Mouse (Mus musculus): ENCODE measurements around the gene Rad9a. TPM values are rescaled to one million over a fixed set of nuclear protein-coding genes. Genes with fewer than 3 reads are reported as not detected.

Rad9a gene
- 10 to 100 TPM; 65.9 to 73.4 TPM for total RNA-seq (2023)

DNA sequence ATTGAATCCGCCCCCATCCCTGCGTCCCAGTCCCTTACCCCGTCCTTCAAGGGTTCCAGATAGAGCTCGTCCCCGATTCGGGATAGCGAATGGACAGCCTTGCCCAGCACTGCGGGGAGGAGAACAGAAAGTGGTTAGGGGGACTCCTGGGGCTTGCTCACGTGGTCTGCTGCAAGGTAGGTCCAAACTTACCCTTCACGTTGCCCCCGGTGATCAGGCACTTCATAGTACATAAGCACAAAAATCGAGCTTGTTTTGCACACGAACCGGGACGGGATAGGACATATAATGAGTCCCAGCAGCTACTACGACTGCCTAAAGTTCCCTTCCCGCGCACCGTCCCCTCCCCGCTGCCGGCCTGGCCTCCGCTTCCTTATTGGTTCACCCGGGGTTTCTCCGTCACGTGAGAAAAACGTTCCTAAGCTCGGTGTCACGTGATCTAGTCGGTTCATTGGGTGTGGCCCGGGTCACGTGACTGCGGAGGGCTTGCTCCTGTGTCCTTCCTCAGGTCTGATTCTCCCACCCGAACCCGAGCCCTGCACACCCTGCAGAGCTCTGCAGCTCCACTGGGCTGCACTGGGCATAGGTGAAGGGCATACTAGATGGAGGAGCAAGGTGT, at the start of gene Rad9a:
Gene Rad9a (minus strand): TSS at position 372 of the 619 bp plus-strand sequence.

DNA sequence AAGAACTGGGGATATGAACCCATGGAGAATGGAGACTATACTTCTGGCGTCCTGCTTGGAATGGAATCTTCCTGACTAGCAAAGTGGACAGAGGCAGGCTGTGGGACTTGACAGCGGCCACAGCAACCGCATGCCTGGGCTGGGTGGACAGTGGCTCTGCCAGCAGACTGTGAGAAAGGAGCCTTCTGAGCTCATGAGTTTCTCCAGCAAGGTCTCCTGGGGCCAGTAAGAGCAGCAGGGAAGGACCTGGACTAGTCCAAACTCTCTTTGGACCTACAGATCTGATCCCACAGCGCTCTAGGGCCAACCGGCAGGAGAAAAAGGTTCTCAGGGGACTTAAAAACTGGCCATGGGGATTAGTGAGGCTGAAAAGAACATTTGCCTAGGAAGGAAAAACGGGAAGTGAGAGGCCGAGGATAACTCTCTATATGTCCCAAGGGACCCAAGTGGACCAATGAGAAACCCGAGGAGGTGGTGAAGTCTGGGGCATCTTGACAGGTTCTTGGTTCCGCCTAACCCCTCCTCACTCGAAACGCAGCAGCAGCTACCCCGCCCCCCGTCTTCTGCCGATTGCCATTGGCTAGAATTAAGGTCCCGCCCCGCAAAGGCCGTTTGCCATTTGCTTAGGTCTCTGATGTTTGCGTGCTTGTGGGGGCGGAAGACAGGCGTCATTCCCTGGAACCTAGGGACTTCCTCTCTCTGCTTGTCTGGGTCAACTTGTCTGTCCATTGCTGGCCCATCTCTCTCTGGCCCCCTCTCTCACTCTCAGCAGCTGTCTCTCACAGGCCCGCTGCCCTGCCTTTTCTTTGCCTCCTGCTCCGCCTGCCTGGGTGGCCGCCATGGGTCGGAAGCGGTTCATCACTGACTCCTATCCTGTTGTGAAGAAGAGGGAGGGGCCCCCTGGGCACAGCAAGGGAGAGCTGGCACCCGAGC, 30.1 kb upstream of the Rad9a start, which contains the start of gene Pold4:
Gene Pold4 (plus strand): TSS at position 647 of the 933 bp plus-strand sequence.

GRCm38 (mm10) chr19:4214071-4214770, 12.8 kb upstream of the Rad9a start, which contains the start of the genes Clcf1 and AC109138.7:
TSS of gene Clcf1 (plus strand) at chr19:4214238.
TSS of gene AC109138.7 (plus strand) at chr19:4214357.

DNA sequence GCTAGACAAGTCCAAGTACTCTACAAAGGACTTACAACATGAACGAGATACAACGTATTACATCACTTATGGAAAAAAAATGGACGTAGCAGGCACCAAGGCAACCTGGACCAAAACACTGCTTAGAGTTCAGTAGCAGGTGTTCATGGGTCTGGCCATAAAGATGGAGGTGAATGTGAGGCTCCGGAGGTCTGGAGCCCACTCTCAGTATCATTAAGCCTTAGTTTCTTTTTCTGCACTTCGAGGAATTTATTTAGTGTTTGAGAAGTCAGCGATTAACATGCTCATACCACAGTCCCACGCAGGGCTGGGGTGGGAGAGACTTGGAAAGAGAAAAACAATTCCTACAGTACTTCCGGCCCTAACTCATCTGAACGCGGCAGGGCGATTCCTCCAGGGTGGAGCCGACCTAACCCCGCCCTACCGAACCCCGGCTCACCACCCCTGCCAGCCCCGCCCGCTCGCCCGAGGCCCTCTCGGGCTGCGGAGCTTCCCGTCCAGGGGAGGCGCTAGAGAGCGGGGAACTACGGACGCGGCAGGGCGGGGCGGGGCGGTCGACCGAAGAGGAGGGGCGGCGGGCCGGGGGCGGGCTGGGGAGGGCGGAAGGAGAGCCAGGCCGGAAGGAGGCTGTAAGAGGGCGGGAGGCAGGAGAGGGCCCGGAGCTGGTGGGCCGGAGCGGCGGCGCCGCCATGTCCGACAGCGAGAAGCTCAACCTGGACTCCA, 9.8 kb downstream of the Rad9a start, which contains the start of gene Ppp1ca:
Gene Ppp1ca (plus strand): TSS at position 538 of the 723 bp plus-strand sequence.

GRCm38 (mm10) chr19:4190831-4191334, 10.6 kb downstream of the Rad9a start, which contains the start of gene Tbc1d10c:
TSS of gene Tbc1d10c (minus strand) at chr19:4191284.

GRCm38 (mm10) chr19:4175368-4175947, 26.0 kb downstream of the Rad9a start, which contains the start of gene Carns1:
TSS of gene Carns1 (minus strand) at chr19:4175479.

DNA sequence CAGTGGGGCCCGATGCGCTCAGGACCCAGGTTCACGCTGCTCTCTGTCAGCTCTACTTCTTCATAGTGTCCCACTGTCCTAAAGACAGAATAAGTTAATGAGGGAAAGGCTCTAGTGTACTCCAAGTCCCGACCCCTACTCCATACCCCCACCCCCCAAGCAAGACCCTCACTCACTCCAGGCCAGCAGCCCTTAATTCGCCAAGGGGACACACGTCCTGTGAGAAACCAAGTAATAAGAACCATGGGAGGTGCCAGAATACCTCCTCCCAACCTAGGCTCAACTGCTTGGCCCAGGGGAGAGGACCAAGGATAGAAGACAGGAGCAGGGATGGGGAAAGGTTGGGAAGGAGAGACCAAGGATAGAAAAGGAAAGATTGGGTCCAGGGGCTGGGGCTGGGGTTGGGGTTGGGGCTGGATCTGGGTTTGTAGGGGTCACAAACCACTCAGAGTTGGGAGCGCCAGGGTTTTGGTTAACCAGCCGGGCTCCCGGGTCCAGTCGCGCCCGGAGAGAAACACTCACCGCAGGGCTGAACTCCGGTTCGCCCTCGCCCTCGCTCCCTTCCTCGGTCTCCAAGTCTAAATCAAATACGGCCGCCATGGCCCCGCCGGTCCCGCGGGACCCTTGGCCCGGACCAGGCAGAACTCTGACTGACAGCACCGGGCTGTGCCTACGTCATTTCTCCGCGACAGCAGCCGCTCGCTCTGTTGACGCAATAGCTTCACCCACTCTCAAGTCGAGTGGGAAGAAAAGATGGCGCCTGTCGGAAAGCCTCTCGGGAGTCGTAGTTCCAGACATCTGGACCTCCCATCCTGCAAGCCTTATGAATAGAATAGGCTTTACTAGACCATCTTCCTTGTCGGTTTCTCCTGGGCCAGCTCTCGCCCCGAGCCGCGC, 38.6 kb downstream of the Rad9a start, which contains the start of gene Rps6kb2:
Gene Rps6kb2 (minus strand): TSS at position 709 of the 897 bp plus-strand sequence.

GRCm38 (mm10) chr19:4153232-4153654, 48.2 kb downstream of the Rad9a start, which contains the start of gene Ptprcap:
TSS of gene Ptprcap (plus strand) at chr19:4153604.

GRCm38 (mm10) chr19:4148491-4148806, 53.0 kb downstream of the Rad9a start, which contains the start of gene Coro1b:
TSS of gene Coro1b (plus strand) at chr19:4148619.

Other genes with a start within 250 kb of the Rad9a start
- gene Aldh3b3, start 243.0 kb downstream of the Rad9a start, total RNA-seq (2023), result under 1 TPM in 1 of 2 experiments, not detected in 1; 0.20 TPM
- under 1 TPM in 1 of 2 experiments, not detected in 1; 0.84 TPM for gene Aldh3b2, start 229.3 kb downstream of the Rad9a start, total RNA-seq (2023)
- not detected for gene Acy3, start 215.1 kb downstream of the Rad9a start, total RNA-seq (2023)
- not detected for gene Tbx10, start 208.9 kb downstream of the Rad9a start, total RNA-seq (2023)
- gene Nudt8, start 201.1 kb downstream of the Rad9a start, total RNA-seq (2023), result 10 to 100 TPM; 24.9 to 29.1 TPM
- 1 to 10 TPM; 5.3 to 6.7 TPM for gene Gm49405, start 201.0 kb downstream of the Rad9a start, total RNA-seq (2023)
- gene Doc2g, start 198.3 kb downstream of the Rad9a start, total RNA-seq (2023), result 10 to 100 TPM; 11.0 to 13.3 TPM
- gene Ndufv1, start 188.9 kb downstream of the Rad9a start, total RNA-seq (2023), result 10 to 100 TPM; 80.9 to 93.3 TPM
- 100 to 1,000 TPM; 131 to 150 TPM for gene Gstp1, start 163.7 kb downstream of the Rad9a start, total RNA-seq (2023)
- gene Gstp2, start 155.6 kb downstream of the Rad9a start, total RNA-seq (2023), result 10 to 100 TPM; 11.4 to 26.4 TPM
- not detected for gene Gstp3, start 142.1 kb downstream of the Rad9a start, total RNA-seq (2023)
- gene Cabp2, start 120.1 kb downstream of the Rad9a start, total RNA-seq (2023), result not detected
- 100 to 1,000 TPM; 114 to 121 TPM for gene Cdk2ap2, start 104.5 kb downstream of the Rad9a start, total RNA-seq (2023)
- 100 to 1,000 TPM; 227 to 233 TPM for gene Pitpnm1, start 101.7 kb downstream of the Rad9a start, total RNA-seq (2023)
- gene Aip, start 75.8 kb downstream of the Rad9a start, total RNA-seq (2023), result 100 to 1,000 TPM; 101 to 110 TPM
- gene Gpr152, start 61.9 kb downstream of the Rad9a start, total RNA-seq (2023), result 1 to 10 TPM in 1 of 2 experiments, under 1 TPM in 1; 0.93 to 1.0 TPM
- 1 to 10 TPM; 1.6 to 2.2 TPM for gene Cabp4, start 57.6 kb downstream of the Rad9a start, total RNA-seq (2023)
- 100 to 1,000 TPM; 148 to 156 TPM for gene Coro1b, start 53.0 kb downstream of the Rad9a start, total RNA-seq (2023)
- 100 to 1,000 TPM; 391 to 415 TPM for gene Ptprcap, start 48.1 kb downstream of the Rad9a start, total RNA-seq (2023)
- gene Rps6kb2, start 38.3 kb downstream of the Rad9a start, total RNA-seq (2023), result 10 to 100 TPM; 47.4 to 56.4 TPM
- 100 to 1,000 TPM in 1 of 2 experiments, 10 to 100 TPM in 1; 89.2 to 117 TPM for gene Carns1, start 26.2 kb downstream of the Rad9a start, total RNA-seq (2023)
- gene Tbc1d10c, start 10.4 kb downstream of the Rad9a start, total RNA-seq (2023), result 100 to 1,000 TPM; 315 to 328 TPM
- gene Ppp1ca, start 9.6 kb downstream of the Rad9a start, total RNA-seq (2023), result 100 to 1,000 TPM; 431 to 450 TPM
- 100 to 1,000 TPM; 161 to 176 TPM for gene Clcf1, start 12.6 kb upstream of the Rad9a start, total RNA-seq (2023)
- not detected for gene AC109138.7, start 12.7 kb upstream of the Rad9a start, total RNA-seq (2023)
- 100 to 1,000 TPM; 198 to 208 TPM for gene Pold4, start 30.2 kb upstream of the Rad9a start, total RNA-seq (2023)
- 10 to 100 TPM; 32.2 to 32.4 TPM for gene Ssh3, start 67.5 kb upstream of the Rad9a start, total RNA-seq (2023)
- gene Ankrd13d, start 81.5 kb upstream of the Rad9a start, total RNA-seq (2023), result 10 to 100 TPM; 28.2 to 32.6 TPM
- 100 to 1,000 TPM; 584 to 625 TPM for gene Grk2, start 104.6 kb upstream of the Rad9a start, total RNA-seq (2023)
- 100 to 1,000 TPM; 257 to 283 TPM for gene Kdm2a, start 196.6 kb upstream of the Rad9a start, total RNA-seq (2023)
- gene Rhod, start 237.8 kb upstream of the Rad9a start, total RNA-seq (2023), result not detected